Mouse (Mus musculus) thymus, adult 2 months (tissue): ENCODE measurements around the gene Psmb4. TPM values are rescaled to one million over a fixed set of nuclear protein-coding genes. Genes with fewer than 3 reads are reported as not detected.

Experiments used
- DNase-seq: peaks from one replicate; pipeline ENCODE4 v3.0.0; 2021
- H3K27ac ChIP-seq: fragments of 200-500 bp; 2 replicates; pipeline ENCODE4 v1.5.1; 2012; ENCODE audit warnings: low read length, control low read depth; ENCODE audit not compliant: control insufficient read depth, insufficient read depth
- H3K27me3 ChIP-seq: fragments of 200-500 bp; 2 replicates; pipeline ENCODE4 v1.6.1; 2012; ENCODE audit warnings: mild to moderate bottlenecking, low read length, moderate library complexity, mixed read lengths; ENCODE audit not compliant: control insufficient read depth, insufficient read depth
- H3K36me3 ChIP-seq: fragments of 200-500 bp; 2 replicates; pipeline ENCODE4 v1.6.1; 2012; ENCODE audit warnings: mild to moderate bottlenecking, low read length, moderate library complexity; ENCODE audit not compliant: control insufficient read depth, insufficient read depth
- H3K4me1 ChIP-seq: fragments of 200-500 bp; replicated peaks from 2 replicates; pipeline ENCODE4 v1.6.1; 2012; ENCODE audit warnings: low read length; ENCODE audit not compliant: control insufficient read depth, insufficient read depth
- H3K4me3 ChIP-seq: fragments of 200-500 bp; 2 replicates; pipeline ENCODE4 v1.5.1; 2012; ENCODE audit warnings: mild to moderate bottlenecking, low read length, control low read depth, moderate library complexity; ENCODE audit not compliant: control insufficient read depth, insufficient read depth
- CTCF ChIP-seq: fragments of 200-500 bp; IDR thresholded peaks from 2 replicates; pipeline ENCODE4 v1.5.1; 2012; ENCODE audit warnings: mild to moderate bottlenecking, control low read depth, low read length, moderate library complexity, borderline replicate concordance; ENCODE audit not compliant: control insufficient read depth, poor library complexity, insufficient read depth; ENCODE audit errors: extremely low read depth
- POLR2A ChIP-seq: fragments of 200-500 bp; IDR thresholded peaks from 2 replicates; pipeline ENCODE4 v1.6.1; 2012; ENCODE audit warnings: mild to moderate bottlenecking, low read length, control low read depth, moderate library complexity; ENCODE audit not compliant: control insufficient read depth, poor library complexity, insufficient read depth; ENCODE audit errors: extremely low read depth
- WGBS: fragments of 180-500 bp; shearing (Covaris S2); methylation state at CpG from one replicate; pipeline ENCODE4 v1.1.7; 2018; 5-methylcytosine and 5-hydroxymethylcytosine counted together
- polyA plus RNA-seq: library from polyadenylated mRNA; depleted of rRNA; stranded (reverse); fragments of >200 nt; gene quantifications from 2 replicates; pipeline ENCODE4 v1.2.3, GENCODE M21; 2012

Gene Psmb4
- polyA plus RNA-seq, 1 experiment: 384 TPM

DNA sequence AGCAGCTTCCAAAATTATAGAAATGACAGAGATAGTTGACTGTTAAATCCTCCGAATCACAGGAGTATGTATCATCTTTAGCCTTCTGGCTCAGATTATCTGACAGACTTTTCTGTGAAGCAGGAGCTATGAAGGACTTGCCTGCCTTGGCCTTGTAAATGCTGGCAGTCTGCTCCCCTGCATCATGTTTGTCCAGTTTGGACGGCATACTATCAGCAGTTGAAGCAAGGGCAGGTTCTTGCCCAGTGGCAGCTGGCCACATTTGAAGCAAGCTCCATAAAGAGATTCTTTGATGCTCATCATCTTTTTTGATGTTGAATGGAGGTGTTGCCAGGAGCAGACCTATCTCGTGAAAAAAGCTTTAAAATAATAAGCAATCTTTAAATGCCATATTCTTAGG, 7.3 kb upstream of the Psmb4 start:
- DNase-seq: no peak
- WGBS: 74% methylated on average over 3 of the region's 3 CpGs
- no peaks in the 10 kb centered on the region for H3K4me1 ChIP-seq
- TF ChIP-seq POLR2A: no peak
- no peak for TF ChIP-seq CTCF
- H3K4me3 ChIP-seq: no peak overlapping the region
- H3K27ac ChIP-seq: no peak overlapping the region
- no peaks in the 10 kb centered on the region for H3K27me3 ChIP-seq
- H3K36me3 ChIP-seq: no peaks in the 10 kb centered on the region

GRCm38 (mm10) chr3:94888595-94888994, 1.8 kb upstream of the Psmb4 start:
- Histone ChIP-seq H3K27me3 (no peaks in the 10 kb centered on the region), H3K36me3 (peaks cover 10% of the 10 kb centered on the region), H3K4me3 (no peak overlapping the region), H3K27ac (no peak overlapping the region), H3K4me1 (peaks cover 5% of the 10 kb centered on the region)
- DNase-seq: peak; percentile 30
- TF ChIP-seq POLR2A (no peak), CTCF (no peak)

DNA sequence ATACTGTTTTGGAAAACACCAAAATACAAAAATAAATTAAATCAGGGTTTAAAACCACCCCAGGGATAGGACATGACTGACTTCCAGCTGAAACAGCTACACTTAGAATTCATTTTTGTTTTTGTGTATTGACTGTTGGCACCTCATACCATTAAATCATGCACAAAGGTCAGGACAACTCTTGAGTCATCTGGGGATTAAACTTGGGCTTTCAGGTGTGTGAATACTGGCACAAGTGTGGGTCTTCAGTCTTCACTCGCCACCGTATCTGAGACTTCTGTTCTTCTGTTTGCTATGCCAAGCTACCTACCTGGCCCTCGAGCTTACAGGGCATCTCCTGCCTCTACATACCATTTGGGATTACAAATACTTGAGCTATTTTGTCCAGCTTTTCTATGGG, 4.2 kb downstream of the Psmb4 start:
- peaks cover 5% of the 10 kb centered on the region for H3K4me1 ChIP-seq
- H3K27ac ChIP-seq: no peak overlapping the region
- H3K27me3 ChIP-seq: no peaks in the 10 kb centered on the region
- DNase-seq: no peak
- H3K4me3 ChIP-seq: no peak overlapping the region
- H3K36me3 ChIP-seq: peaks cover 54% of the 10 kb centered on the region
- WGBS: 96% methylated on average over 3 of the region's 3 CpGs
- TF ChIP-seq CTCF (no peak), POLR2A (no peak)

DNA sequence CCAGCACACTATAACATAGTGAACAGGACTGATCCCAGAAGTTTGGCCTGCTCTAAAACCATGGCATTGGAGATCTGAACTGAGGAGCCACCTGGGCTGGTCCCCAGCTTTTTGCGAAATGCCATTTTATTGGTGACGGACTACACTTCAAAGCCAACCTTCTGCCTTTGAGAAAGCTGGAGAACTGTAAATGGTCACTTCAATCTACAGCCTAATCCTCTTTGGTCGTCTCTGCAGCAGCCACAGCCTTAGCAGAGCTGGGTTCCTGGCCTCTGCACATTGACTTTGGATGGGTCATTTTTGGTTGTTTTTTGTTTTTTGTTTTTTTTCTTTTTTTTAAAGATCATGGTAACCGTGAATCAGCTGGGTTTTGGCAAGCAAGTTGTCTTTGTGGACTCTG, 4.9 kb downstream of the Psmb4 start:
- Histone ChIP-seq H3K36me3 (peaks cover 62% of the 10 kb centered on the region), H3K27ac (no peak overlapping the region), H3K27me3 (no peaks in the 10 kb centered on the region), H3K4me1 (peaks cover 5% of the 10 kb centered on the region), H3K4me3 (no peak overlapping the region)
- WGBS: 94% methylated on average over 4 of the region's 4 CpGs
- TF ChIP-seq POLR2A: no peak
- no peak for DNase-seq

DNA sequence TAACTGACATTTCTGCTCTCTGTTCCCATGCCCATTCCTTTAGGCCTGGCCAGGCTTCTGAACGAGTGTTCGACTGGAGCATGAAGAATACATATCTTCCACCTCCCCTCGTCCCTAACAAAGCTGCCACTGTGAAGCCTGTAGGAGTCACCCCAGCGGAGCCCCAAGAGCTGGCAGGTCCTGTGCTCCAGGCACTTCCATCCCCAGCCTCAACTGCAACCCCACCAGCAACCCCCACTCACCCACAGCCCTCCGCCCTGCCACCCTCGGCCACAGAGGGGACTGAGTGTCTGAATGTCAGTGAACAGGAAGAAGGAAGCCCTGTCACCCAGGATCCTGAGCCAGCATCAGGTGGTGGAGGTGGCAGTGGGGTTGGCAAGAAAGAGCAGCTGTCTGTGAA, 8.1 kb downstream of the Psmb4 start:
- peaks cover 83% of the 10 kb centered on the region for H3K36me3 ChIP-seq
- no peak overlapping the region for H3K27ac ChIP-seq
- H3K4me3 ChIP-seq: no peak overlapping the region
- WGBS: 94% methylated on average over 6 of the region's 6 CpGs
- TF ChIP-seq POLR2A: no peak
- no peak for TF ChIP-seq CTCF
- no peak for DNase-seq
- no peaks in the 10 kb centered on the region for H3K4me1 ChIP-seq
- H3K27me3 ChIP-seq: no peaks in the 10 kb centered on the region

DNA sequence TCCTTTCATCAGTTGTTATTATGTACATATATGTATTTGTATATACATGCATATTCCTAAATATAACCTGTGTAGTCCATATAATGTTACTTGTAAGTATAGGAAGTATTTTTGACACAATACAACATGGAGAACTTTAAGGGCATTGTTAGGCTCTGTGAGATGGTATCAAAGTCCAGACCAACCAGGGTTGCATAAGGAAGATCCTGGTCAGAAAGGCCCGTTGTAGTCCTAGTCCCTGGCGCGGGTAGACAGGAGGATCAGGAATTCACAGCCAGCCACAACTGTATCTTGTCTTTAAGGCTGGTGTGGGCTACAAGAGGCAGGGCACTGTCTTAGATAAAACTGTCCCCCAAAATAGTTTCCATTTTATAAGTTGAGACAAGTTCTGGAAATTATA, 17.8 kb downstream of the Psmb4 start:
- no peak for TF ChIP-seq CTCF
- TF ChIP-seq POLR2A: no peak
- 97% methylated on average over 3 of the region's 3 CpGs for WGBS
- Histone ChIP-seq H3K27me3 (no peaks in the 10 kb centered on the region), H3K27ac (no peak overlapping the region), H3K36me3 (peaks cover 55% of the 10 kb centered on the region), H3K4me3 (no peak overlapping the region), H3K4me1 (no peaks in the 10 kb centered on the region)
- no peak for DNase-seq

GRCm38 (mm10) chr3:94859471-94859870, 27.3 kb downstream of the Psmb4 start:
- DNase-seq: no peak
- no peak overlapping the region for H3K4me3 ChIP-seq
- no peaks in the 10 kb centered on the region for H3K4me1 ChIP-seq
- H3K27me3 ChIP-seq: no peaks in the 10 kb centered on the region
- H3K36me3 ChIP-seq: peaks cover 52% of the 10 kb centered on the region
- WGBS: 91% methylated on average over 2 of the region's 2 CpGs
- TF ChIP-seq POLR2A (no peak), CTCF (no peak)
- H3K27ac ChIP-seq: no peak overlapping the region
